Mouse (Mus musculus): ENCODE results near the gene Pnpla5. TPM values are rescaled to one million over a fixed set of nuclear protein-coding genes. Genes with fewer than 3 reads are reported as not detected.

Pnpla5 gene
- total RNA-seq, 2 experiments from 2014 or later, result not detected

DNA sequence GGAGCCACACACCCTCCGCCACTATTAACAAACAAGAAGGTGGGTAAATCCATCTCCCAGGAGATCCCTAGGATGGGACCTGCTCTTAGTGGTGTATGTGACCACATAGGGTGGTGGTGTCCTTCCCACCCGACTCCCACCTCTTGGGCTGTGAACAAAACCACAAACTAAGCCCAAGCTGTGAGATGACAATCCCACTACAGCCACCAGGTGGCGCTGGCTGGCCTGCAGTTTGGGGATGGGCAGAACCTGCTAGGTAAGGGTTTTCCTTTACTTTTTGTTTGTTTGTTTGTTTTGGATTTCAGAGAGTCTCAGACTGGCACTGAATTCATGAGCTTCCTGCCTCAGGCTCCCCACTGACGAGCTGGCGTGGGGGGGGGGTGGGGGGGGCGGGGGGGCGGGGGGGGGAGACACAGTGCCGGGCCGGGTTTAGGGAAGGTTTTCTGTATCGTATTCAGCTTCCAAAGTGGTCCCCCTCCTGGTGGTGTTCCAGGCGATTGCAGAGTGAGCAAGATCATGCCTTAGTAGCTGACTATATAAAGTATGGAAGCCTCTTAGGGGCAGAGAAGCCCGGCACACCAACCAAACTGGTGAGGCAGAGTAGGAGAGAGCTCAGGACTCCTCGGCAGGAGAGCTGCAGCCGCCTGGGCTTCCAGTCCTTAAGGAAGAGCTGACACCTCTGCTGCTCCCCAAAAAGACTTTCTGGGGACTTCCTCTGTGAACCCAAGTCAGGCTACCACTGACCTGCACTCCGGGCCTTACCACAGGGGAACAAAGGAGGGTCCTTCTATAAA lies 48.9 kb downstream of the Pnpla5 start:
- DNase-seq, result peak; percentile 57 to 74
- intact Hi-C loops (cut with DNase I), result loop anchor here (1.0 to 5.0 kb wide), 3 partner anchors 93 to 557 kb away; partner anchors contain the start of gene Pnpla3

DNA sequence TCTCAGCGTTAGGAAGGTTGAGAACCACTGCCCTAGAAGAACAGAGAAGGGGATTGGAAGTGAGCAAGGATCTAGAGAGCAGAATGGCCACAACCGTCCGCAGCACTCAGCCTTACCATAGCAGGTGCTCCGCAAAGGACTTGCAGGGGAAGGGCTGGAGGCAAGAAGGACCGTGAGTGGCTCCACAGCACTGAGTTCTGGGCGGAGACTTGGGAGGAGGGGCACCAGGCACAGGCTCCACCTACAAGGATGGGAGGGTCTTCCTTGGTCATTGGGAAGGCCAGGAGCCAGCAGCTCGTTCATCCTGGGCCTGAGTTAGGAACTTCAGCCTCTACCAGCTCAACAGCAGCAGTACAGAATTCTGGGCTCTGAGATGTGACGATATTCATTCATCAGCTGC lies 49.9 kb downstream of the Pnpla5 start:
- DNase-seq, result no peak
- intact Hi-C loops (cut with DNase I), result loop anchor here (5.0 kb wide), 2 partner anchors 94 to 539 kb away; partner anchors contain the start of gene Pnpla3

DNA sequence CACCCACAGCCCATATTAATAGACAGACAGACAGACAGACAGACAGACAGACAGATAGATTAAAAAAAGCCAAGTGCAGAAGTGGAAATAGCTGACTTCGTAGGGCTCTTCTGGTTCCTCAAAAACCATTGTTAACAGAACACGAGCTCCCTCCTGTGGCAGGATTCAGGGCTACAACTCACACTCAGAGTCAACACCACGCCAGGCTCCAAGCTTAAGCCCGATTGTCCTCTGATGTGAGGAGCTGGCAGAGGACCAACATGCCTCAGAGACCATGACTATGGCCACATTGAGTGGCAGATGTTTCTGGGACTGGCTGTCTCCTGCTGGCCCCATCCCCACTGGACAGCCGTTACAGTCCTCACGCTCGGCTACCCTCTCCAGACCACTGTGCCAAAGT lies 50.7 kb downstream of the Pnpla5 start:
- intact Hi-C loops (cut with DNase I), result loop anchor here (5.0 kb wide), 2 partner anchors 95 to 540 kb away; partner anchors contain the start of gene Pnpla3
- DNase-seq, result peak; percentile 25 to 58

DNA sequence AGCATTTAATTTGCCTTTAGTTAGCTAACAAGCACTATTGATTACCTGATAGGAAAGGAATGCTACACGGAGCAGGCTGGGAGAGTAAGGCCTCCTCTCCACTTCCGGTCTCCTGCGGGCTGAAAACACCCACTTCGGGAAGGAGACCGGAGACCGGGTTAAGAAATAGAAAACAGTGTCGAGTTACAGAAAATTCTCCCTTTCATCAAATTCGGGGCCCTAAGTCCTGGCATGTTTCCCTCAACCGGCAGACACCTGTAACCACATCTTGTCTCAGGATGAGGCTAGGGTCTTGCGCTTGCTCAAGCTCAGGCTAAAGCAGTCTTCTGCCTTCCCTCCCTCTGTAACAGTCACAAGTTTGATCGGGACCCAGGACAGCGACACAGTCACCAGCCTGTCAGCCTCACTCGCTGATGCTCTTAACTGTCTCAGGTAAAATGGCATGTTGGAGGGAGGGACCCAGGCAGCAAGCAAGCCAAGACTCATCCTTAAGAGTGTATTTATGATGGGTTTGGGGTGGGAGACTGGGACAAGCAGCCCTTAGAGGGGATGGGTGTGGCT lies 52.8 kb downstream of the Pnpla5 start:
- DNase-seq, result no peak
- intact Hi-C loops (cut with DNase I), result loop anchor here (5.0 kb wide), 2 partner anchors 97 to 542 kb away; partner anchors contain the start of gene Pnpla3

DNA sequence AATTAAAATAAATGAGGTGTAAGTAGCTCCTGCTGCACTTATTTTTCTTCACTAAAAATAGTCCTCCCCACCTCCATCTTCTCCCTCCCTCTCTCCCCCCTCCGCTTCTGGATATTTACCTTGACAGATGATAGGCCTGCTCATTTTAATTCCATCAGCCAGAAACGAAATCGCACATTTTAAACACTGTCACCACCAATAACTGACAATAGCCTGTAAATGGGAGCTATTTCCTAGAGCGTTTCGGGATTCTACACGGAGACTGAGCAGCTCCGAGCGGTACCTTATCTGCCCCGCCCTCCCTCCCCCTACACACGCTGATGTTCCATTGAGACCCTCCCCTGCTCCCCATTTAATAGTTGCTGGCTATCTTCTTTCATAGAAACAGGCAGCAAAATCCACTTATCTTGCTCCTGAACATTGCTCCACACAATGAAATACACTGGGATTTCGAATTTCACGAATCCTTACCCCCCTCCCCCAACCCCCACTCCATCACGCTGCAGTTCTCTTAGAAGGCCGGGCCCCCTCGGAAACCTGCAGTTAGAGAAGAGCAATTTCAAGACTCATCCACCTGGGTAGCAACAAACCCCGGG lies 53.4 kb downstream of the Pnpla5 start:
- DNase-seq, result no peak
- intact Hi-C loops (cut with DNase I), result loop anchor here (5.0 kb wide), 2 partner anchors 98 to 543 kb away; partner anchors contain the start of gene Pnpla3

DNA sequence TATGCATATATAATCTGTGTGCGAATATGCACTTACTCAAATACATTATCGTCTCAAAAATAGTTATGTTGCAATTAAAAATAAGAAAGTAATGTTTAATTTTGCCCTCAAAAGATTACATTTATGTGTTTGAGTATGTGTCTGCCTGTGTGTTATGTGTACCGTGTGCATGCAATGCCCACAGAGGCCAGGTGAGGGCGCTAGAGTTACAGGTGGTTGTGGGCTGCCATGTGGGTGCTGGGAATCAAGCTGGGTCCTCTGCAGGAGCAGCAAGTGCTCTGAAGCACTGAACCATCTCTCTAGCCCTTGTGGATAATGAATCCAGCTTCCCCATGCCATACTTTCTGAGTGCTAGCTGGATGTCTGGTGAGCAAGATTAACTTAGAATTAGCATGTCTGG lies 57.3 kb downstream of the Pnpla5 start:
- no peak for DNase-seq
- intact Hi-C loops (cut with DNase I), result no loop called here

DNA sequence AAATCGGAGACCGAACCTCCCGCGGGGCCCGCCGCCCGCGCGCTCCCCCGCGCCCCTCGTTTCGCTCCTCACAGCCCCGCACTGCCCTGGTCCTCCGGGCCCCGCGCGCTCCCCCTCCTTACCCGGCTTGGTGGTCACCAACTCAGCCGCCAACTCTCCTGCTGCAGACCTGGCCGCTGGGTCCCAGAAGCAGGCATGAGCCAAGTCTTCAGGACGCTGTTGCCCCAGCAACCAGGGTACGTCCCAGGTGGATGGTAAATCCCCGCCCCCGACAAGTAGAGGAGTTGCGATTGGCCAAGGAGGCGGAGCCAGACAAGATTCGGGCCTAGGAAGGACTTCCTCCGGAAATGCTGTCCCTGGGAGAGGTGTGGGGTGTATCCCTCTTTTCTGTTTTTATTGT lies 57.8 kb downstream of the Pnpla5 start, which contains the start of gene Efcab6:
Gene Efcab6, minus strand, starts transcription at position 240 of the 400 bp plus-strand sequence.
- DNase-seq, result no peak
- intact Hi-C loops (cut with DNase I), result no loop called here

Small RNA genes lying within 50 kb of the gene (microRNA-seq; reads per million reads assigned to microRNA genes)
- gene Mir6392 (ENCODE audit: borderline number of aligned reads in 2 of 2), result 0.72 to 1.3 reads per million in 2 experiments

Other genes starting within 250 kb of the Pnpla5 start
- not detected for gene Efcab6, start 57.8 kb downstream of the Pnpla5 start, total RNA-seq (2021)
- gene Sult4a1, start 17.4 kb downstream of the Pnpla5 start, total RNA-seq (2021), result under 1 TPM in 1 of 2 experiments, not detected in 1; 0.39 TPM
- 1 to 10 TPM; 1.9 to 2.9 TPM for gene Pnpla3, start 44.7 kb upstream of the Pnpla5 start, total RNA-seq (2021)
- gene Samm50, start 69.1 kb upstream of the Pnpla5 start, total RNA-seq (2021), result 100 to 1,000 TPM; 270 to 286 TPM
- 100 to 1,000 TPM; 110 to 142 TPM for gene Parvb, start 108.9 kb upstream of the Pnpla5 start, total RNA-seq (2021)
- 1 to 10 TPM; 1.1 to 2.5 TPM for gene Parvg, start 200.9 kb upstream of the Pnpla5 start, total RNA-seq (2021)